Mouse (Mus musculus): ENCODE measurements around the gene Ttn. TPM values are rescaled to one million over a fixed set of nuclear protein-coding genes. Genes with fewer than 3 reads are reported as not detected.

Ttn gene
- polyA plus RNA-seq, 1 experiment, result 0.24 TPM

DNA sequence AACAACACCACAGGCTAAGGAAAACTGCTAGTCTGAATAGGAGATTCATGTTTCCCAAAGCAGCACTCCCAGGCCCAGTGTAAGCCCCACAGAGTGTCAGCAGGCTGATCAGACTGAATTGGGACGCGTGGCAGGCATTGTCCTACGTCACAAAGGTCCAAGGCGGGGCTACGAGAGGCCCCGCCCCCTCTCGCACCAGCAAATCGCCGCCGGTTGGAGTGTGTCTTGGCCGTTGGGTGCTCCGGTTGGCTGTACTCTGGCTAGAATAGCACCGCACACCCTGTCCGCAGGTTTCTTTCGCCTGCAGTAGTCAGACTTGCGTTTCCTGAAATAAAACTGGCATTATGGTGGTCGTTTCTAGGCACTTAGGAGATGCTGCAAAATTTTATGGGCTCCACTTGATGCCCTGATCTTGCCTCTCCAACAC lies 309.4 kb downstream of the Ttn start, which contains the start of gene Fkbp7:
TSS of gene Fkbp7 (minus strand) at position 151 of the 427 bp plus-strand sequence.
- peak; percentile 76 to 90 for DNase-seq (ENCODE audit: extremely low spot score in 1 of 2, low spot score in 1 of 2)

DNA sequence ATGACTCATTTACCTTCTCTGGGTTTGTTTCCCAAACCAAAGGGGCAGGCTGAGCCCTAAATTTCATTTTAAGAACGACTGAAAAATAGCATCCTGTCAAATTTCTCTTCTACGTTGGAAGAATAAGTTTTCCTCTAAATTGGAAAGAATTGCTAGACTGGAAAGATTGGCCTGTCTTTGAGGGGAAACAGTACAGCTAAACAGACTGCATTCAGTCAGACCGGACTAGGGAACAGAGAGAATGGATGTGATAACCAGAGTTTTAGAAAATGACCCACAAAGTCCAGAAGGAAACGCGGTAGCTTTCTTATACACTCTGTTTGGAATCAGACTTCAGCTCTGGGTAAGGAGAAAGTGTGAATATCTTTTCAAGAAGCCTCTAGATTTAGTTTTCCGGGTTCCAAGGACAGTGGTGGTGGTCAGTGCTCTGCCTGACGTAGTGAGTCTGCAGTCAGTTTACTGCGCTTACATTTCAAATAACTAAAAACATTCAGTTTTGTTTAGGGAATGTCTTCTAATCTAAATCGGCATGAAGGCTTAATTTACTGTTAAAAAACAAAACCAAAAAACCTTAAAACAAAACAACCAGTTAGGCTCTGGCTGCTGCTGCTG lies 310.1 kb downstream of the Ttn start:
- DNase-seq (ENCODE audit: extremely low spot score in 1 of 2, low spot score in 1 of 2), result no peak

DNA sequence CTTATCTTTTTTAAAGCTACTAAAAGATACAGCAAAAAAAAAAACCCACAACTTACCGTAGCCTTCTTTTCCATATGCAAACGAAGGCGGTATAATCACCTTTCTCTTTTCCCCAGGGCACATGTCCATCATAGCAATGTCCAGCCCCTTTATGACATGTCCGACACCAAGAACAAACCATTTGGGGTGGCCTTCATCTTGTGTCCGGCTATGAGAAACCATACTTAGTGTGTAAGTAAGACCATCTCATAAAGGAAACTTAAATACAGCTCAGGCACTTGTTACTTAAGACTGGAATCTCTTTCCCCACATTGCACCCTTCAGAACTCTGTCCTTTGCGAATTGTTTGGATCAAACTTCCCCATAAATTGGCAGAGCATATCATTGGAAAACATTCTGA lies 310.7 kb downstream of the Ttn start:
- DNase-seq (ENCODE audit: extremely low spot score in 1 of 2, low spot score in 1 of 2), result no peak

DNA sequence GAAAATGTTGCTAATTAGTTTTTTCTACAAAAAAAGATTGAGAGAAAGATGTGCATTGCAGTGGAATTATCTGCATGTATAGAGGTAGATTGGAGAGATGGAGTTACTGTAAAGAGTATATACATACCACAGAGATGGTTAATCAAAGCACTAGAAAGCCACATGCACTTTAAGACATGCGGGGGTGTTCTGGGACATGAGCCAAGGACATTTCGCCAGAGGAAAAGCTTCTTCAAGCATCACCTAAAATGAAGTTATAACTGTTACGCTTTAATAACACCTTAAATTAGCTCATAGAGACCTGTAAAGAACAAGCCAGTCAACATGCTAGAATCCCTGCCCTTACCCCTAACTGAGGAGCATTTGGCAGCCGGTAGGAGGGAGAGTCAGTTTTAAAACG lies 315.1 kb downstream of the Ttn start:
- no peak for DNase-seq (ENCODE audit: extremely low spot score in 1 of 2, low spot score in 1 of 2)

DNA sequence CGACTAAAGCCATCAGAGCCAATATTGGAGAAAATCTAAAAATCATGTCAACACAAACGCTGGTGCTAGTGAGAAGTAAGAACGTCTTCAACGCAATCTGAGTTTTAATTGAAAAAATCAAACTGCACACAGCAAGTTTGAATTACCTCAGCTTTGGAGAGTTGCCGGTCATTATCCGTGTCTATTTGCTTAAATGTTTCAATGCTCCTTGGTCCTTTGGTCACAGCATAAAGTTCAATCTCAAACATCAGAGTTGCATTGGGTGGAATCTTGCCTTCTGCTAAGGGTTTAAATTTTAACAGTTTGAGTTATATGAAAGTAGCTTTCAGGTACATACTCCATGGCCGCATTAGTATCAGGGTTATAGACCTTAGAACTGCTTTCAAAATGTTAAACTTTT lies 316.8 kb downstream of the Ttn start:
- DNase-seq (ENCODE audit: extremely low spot score in 1 of 2, low spot score in 1 of 2), result no peak

DNA sequence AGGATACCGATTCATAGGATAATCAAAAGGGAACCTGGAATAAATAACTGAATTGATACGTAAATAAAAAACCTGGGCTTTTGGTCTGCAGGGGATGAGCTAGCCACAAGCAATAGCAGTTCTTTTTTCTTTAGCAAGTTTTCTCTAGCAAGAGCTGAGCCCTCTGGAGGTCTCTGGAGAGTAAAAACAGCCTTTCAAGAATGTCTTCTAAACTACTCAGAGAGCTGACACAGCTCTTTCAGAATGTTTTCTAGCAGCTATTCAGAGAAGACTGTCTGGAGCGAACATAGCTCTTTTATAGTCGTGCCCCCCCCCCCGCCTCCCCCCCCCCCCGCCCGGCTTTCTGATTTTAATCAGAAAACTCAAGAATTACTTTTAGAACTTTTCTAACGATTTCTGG lies 322.9 kb downstream of the Ttn start:
- no peak for DNase-seq (ENCODE audit: extremely low spot score in 1 of 2, low spot score in 1 of 2)

DNA sequence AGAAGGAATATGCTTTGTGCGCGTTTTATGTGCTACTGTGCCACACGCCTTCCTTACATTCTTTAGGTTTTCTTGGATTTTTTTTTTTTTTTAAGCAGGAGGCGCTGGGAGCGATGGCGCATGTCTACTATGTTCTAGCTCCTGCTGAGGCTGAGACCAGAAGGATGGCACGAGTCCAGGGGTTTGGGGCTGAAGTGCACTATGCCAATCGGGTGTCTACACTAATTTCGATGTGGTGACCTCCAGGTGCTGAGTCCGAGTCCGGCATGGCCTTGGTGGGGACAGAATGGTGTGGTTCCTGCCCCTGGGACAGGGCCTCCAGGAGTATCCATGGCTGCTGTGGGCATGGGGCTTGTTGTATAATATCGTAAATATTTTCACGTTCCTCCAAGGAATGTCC lies 323.8 kb downstream of the Ttn start:
- DNase-seq (ENCODE audit: extremely low spot score in 1 of 2, low spot score in 1 of 2), result no peak

DNA sequence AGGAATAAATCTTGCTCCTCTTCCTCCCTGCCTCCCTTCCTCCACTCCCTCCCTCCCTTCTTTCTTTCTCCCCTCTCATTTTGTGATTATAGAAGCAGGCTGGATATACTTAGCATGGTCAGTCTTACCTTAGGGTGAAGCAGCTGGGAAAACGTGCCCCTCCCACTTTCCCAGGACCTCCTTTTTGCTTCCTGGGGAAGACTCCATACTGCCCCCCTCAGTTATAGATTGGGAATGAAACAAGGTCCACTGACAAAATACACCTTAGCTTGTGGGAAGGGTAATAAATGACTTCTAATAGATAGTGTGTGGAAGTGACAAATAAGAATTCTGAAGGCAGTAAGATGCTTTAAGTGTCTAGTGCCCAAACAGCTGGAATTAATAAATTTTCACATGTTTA lies 326.4 kb downstream of the Ttn start:
- no peak for DNase-seq (ENCODE audit: extremely low spot score in 1 of 2, low spot score in 1 of 2)

DNA sequence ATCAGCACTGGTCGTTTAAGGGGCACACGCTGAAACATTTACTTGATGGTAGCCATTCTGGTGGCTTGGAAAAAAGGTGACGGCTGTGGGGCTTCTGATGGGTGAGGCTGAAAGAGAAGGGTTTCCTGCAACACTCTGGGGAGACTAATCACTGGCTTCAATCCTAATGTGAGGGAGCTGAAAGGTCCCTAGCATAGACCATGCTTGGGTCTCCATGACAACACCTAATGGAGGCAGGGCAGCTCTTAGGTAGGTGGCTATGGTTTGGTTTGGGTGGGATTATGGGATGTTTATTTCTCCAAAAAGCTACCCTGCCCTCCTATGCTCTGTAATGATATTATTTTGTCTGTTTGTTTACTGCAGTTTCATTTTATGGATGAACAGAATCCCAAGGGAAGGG lies 326.9 kb downstream of the Ttn start:
- DNase-seq (ENCODE audit: extremely low spot score in 1 of 2, low spot score in 1 of 2), result no peak

DNA sequence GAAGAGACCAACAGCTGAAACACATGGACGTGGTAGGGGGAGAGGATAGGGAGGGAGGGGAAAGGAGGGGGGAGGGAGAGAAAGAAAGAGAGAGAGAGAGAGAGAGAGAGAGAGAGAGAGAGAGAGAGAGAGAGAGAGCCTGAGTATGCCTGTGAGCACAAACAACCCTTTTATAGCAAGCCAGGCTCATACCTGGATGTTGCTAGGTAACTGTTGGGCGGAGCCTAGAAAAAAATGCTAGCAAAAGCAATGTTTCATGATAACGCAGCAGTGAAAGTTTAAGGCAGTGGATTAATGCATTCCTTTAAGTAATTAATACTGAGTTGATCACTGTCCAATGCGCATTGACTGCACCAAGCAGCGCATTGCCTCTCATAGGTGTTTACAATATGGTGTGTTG lies 327.7 kb downstream of the Ttn start:
- DNase-seq (ENCODE audit: extremely low spot score in 1 of 2, low spot score in 1 of 2), result no peak

Other genes with a start within 250 kb of the Ttn start
- 12.8 and 15.9 TPM in 2 replicates for gene Ccdc141, start 188.1 kb upstream of the Ttn start, polyA plus RNA-seq (2012; rRNA removed)